Mouse (Mus musculus) kidney, embryonic 14.5 days (tissue): ENCODE results near the gene Man2b2. TPM values are rescaled to one million over a fixed set of nuclear protein-coding genes. Genes with fewer than 3 reads are reported as not detected.

ENCODE experiments used
- ATAC-seq: fragments of 200-750 bp; cut with Nextera tagmentation; 2 replicates; pipeline ENCODE4 v1.8.0; 2017; ENCODE audit warnings: moderate number of reproducible peaks, mild to moderate bottlenecking, moderate TSS enrichment, moderate library complexity; ENCODE audit not compliant: low FRiP score, low TSS enrichment
- H3K27ac ChIP-seq: fragments of 300-500 bp; sonication (generic); 2 replicates; pipeline ENCODE4 v1.5.1; 2014; ENCODE audit warnings: low read depth, mild to moderate bottlenecking, low read length, moderate library complexity, mixed read lengths
- H3K27me3 ChIP-seq: fragments of 300-500 bp; sonication (generic); 2 replicates; pipeline ENCODE4 v1.6.1; 2014; ENCODE audit warnings: mild to moderate bottlenecking, low read length; ENCODE audit not compliant: control insufficient read depth, insufficient read depth
- H3K36me3 ChIP-seq: fragments of 300-500 bp; sonication (generic); 2 replicates; pipeline ENCODE4 v1.6.1; 2014; ENCODE audit warnings: low read length, mixed read lengths; ENCODE audit not compliant: control insufficient read depth, insufficient read depth
- H3K4me1 ChIP-seq: fragments of 300-500 bp; sonication (generic); 2 replicates; pipeline ENCODE4 v1.6.1; 2014; ENCODE audit warnings: low read length, mixed read lengths; ENCODE audit not compliant: control insufficient read depth, insufficient read depth
- H3K4me2 ChIP-seq: fragments of 300-500 bp; sonication (generic); replicated peaks from 2 replicates; pipeline ENCODE4 v1.6.1; 2014; ENCODE audit warnings: low read depth, mild to moderate bottlenecking, low read length
- H3K4me3 ChIP-seq: fragments of 300-500 bp; sonication (generic); 2 replicates; pipeline ENCODE4 v1.5.1; 2014; ENCODE audit warnings: mild to moderate bottlenecking, low read length
- H3K9ac ChIP-seq: fragments of 300-500 bp; sonication (generic); 2 replicates; pipeline ENCODE4 v1.6.1; 2014; ENCODE audit warnings: low read depth, mild to moderate bottlenecking, low read length, moderate library complexity
- H3K9me3 ChIP-seq: fragments of 300-500 bp; sonication (generic); 2 replicates; pipeline ENCODE4 v1.6.1; 2016; ENCODE audit warnings: low read length; ENCODE audit not compliant: control insufficient read depth
- WGBS: fragments of 180-500 bp; shearing (Covaris S2); extraction: QIAGEN DNeasy Blood & Tissue Kit; methylation state at CpG from one replicate; pipeline ENCODE4 v1.1.7; 2014; 5-methylcytosine and 5-hydroxymethylcytosine counted together
- polyA plus RNA-seq: library from polyadenylated mRNA; unstranded; fragments of >200 nt; fragmentation: Nextera tagmentation; extraction: Ambion mirVana; gene quantifications from 2 replicates; pipeline ENCODE4 v1.2.1, GENCODE M21; 2014

Man2b2 gene
- polyA plus RNA-seq, 1 experiment from 2014 or later = 11.2 TPM

- Histone ChIP-seq H3K4me2 (no peak overlapping the region), H3K9ac (no peak overlapping the region), H3K36me3 (no peaks in the 10 kb centered on the region), H3K9me3 (no peaks in the 10 kb centered on the region), H3K27me3 (no peaks in the 10 kb centered on the region), H3K4me1 (peaks cover 4% of the 10 kb centered on the region; the same call in 1 of the 2 replicates), H3K27ac (no peak overlapping the region), H3K4me3 (no peak overlapping the region)
- WGBS = 41% methylated on average over 10 of the region's 10 CpGs
- peak; percentile 38; the same call in 1 of the 2 replicates for ATAC-seq
Measured at GRCm38 (mm10) chr5:36766958-36767703, 63.3 kb downstream of the Man2b2 start.

DNA sequence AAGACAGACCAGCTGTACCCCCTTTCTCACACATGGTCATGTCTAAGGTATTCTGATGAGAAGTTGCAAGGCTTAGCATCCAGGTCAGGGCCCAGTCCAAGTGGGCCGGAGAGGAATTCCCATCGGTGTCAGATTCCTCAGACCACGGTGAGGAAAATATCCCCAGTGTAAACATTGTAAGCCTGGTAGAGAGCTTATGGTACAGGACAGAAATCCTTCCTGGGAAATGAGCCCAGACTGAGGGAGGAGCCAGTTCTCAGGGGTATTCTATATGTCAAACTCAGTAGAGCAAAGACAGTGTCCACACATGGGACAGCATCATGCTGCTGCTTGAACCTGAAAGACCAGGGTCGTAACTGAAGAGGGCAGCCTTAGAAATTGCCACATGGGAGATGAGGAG is 70.6 kb downstream of the Man2b2 start:
- no peak overlapping the region for H3K9ac ChIP-seq
- peaks cover 4% of the 10 kb centered on the region; the same call in 1 of the 2 replicates for H3K4me1 ChIP-seq
- no peaks in the 10 kb centered on the region for H3K27me3 ChIP-seq
- 21% methylated on average over 4 of the region's 4 CpGs for WGBS
- H3K9me3 ChIP-seq = no peaks in the 10 kb centered on the region
- no peak overlapping the region for H3K4me2 ChIP-seq
- H3K4me3 ChIP-seq = no peak overlapping the region
- H3K36me3 ChIP-seq = no peaks in the 10 kb centered on the region
- no peak overlapping the region for H3K27ac ChIP-seq
- peak; percentile 54 for ATAC-seq

DNA sequence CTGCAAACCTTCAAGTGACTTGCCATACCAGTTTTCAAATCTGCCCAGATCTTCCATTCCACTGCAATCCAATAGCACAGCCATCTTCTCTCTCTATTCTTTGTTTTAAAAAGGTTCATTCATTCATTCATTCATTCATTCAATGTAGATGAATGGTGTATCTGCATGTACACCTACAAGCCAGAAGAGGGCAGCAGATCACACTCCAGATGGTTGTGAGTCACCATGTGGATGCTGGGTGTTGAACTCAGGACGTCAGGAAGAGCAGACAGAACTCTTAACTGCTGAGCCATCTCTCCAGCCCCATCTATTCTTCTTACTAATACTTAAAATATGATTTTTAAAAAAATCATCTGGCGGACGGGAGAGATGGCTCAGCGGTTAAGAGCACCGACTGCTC is 73.4 kb downstream of the Man2b2 start:
- H3K27me3 ChIP-seq = no peaks in the 10 kb centered on the region
- no peak overlapping the region for H3K27ac ChIP-seq
- no peaks in the 10 kb centered on the region for H3K4me1 ChIP-seq
- 71% methylated on average over 5 of the region's 5 CpGs for WGBS
- ATAC-seq = no peak
- no peak overlapping the region for H3K4me2 ChIP-seq
- H3K36me3 ChIP-seq = no peaks in the 10 kb centered on the region
- H3K9me3 ChIP-seq = no peaks in the 10 kb centered on the region
- H3K4me3 ChIP-seq = no peak overlapping the region
- H3K9ac ChIP-seq = no peak overlapping the region

Other genes starting within 250 kb of the Man2b2 start
- 27.7 and 49.9 TPM in 2 replicates for gene Tbc1d14, start 237.4 kb downstream of the Man2b2 start, polyA plus RNA-seq
- 17.7 and 30.7 TPM in 2 replicates for gene D5Ertd579e, start 134.6 kb downstream of the Man2b2 start, polyA plus RNA-seq
- 26.1 and 26.7 TPM in 2 replicates for gene Bloc1s4, start 82.0 kb downstream of the Man2b2 start, polyA plus RNA-seq
- 639 and 714 TPM in 2 replicates for gene Mrfap1, start 33.9 kb downstream of the Man2b2 start, polyA plus RNA-seq
- not detected in 2 replicates for gene Ppp2r2c, start 37.9 kb upstream of the Man2b2 start, polyA plus RNA-seq
- 12.9 and 20.9 TPM in 2 replicates for gene Wfs1, start 158.6 kb upstream of the Man2b2 start, polyA plus RNA-seq